Mouse (Mus musculus): ENCODE data around the gene Hoxb2. TPM values are rescaled to one million over a fixed set of nuclear protein-coding genes. Genes with fewer than 3 reads are reported as not detected.
A peak's percentile ranks its signal among the peaks of the same experiment; 100 is the strongest.

The Hoxb2 gene
- polyA plus RNA-seq (2014; fragmentation: Nextera tagmentation; extraction: Ambion mirVana) = 11.2 and 11.3 TPM in 2 replicates

- no peak within 1 kb of the TSS for H3K9ac ChIP-seq (ENCODE audit: low read depth, low read length)
- DNase-seq (ENCODE audit: low spot score) (no peak), ATAC-seq (replicated peaks; ENCODE audit: low FRiP score) (no peak)
- no peak within 1 kb of the TSS for H3K4me3 ChIP-seq (ENCODE audit: low read depth, low read length)
- H3K4me1 ChIP-seq (replicated peaks; ENCODE audit: control insufficient read depth, insufficient read depth, low read length) = peaks cover 5% of the 10 kb centered on the region
- 11% methylated on average over 2 of the region's 2 CpGs for WGBS
- H3K9me3 ChIP-seq (ENCODE audit: control insufficient read depth, low read length) = no peaks in the 10 kb centered on the region
- peak within 1 kb of the TSS; percentile 96; the same call in 1 of the 2 replicates for H3K27ac ChIP-seq (ENCODE audit: low read depth, low read length)
- H3K27me3 ChIP-seq (replicated peaks; ENCODE audit: control insufficient read depth, insufficient read depth, low read length) = peaks cover 93% of the 10 kb centered on the region
- peak within 1 kb of the TSS; percentile 63 for H3K4me2 ChIP-seq
- no peaks in the 10 kb centered on the region for H3K36me3 ChIP-seq (ENCODE audit: control insufficient read depth, insufficient read depth, low read length)
Measured at GRCm38 (mm10) chr11:96350341-96350624, at the start of gene Hoxb2. Hoxb2 (plus strand) TSS chr11:96350525.

- H3K4me3 ChIP-seq (ENCODE audit: low read depth, low read length) = peak overlapping the region; percentile 25; the same call in 1 of the 2 replicates
- no peak overlapping the region for H3K9ac ChIP-seq (ENCODE audit: low read depth, low read length)
- H3K9me3 ChIP-seq (ENCODE audit: control insufficient read depth, low read length) = no peaks in the 10 kb centered on the region
- H3K27me3 ChIP-seq (replicated peaks; ENCODE audit: control insufficient read depth, insufficient read depth, low read length) = peaks cover 100% of the 10 kb centered on the region
- DNase-seq (ENCODE audit: low spot score) (no peak), ATAC-seq (replicated peaks; ENCODE audit: low FRiP score) (no peak)
- H3K4me1 ChIP-seq (replicated peaks; ENCODE audit: control insufficient read depth, insufficient read depth, low read length) = 0 out of 2 replicates have a peak, but pooled peaks cover 6% of the 10 kb centered on the region
- H3K27ac ChIP-seq (ENCODE audit: low read depth, low read length) = no peak overlapping the region
- WGBS = 23% methylated on average over 10 of the region's 10 CpGs
- H3K36me3 ChIP-seq (ENCODE audit: control insufficient read depth, insufficient read depth, low read length) = no peaks in the 10 kb centered on the region
- H3K4me2 ChIP-seq = peak overlapping the region; percentile 23
Measured at GRCm38 (mm10) chr11:96301064-96301431, 49.3 kb upstream of the Hoxb2 start.

- WGBS = 12% methylated on average over 15 of the region's 15 CpGs
- H3K4me2 ChIP-seq = 0 out of 2 replicates have a peak overlapping the region, but pooled peaks have one; percentile 1
- no peak overlapping the region for H3K27ac ChIP-seq (ENCODE audit: low read depth, low read length)
- H3K9ac ChIP-seq (ENCODE audit: low read depth, low read length) = no peak overlapping the region
- 0 out of 2 replicates have a peak, but pooled peaks cover 6% of the 10 kb centered on the region for H3K4me1 ChIP-seq (replicated peaks; ENCODE audit: control insufficient read depth, insufficient read depth, low read length)
- H3K9me3 ChIP-seq (ENCODE audit: control insufficient read depth, low read length) = no peaks in the 10 kb centered on the region
- H3K36me3 ChIP-seq (ENCODE audit: control insufficient read depth, insufficient read depth, low read length) = no peaks in the 10 kb centered on the region
- peaks cover 100% of the 10 kb centered on the region for H3K27me3 ChIP-seq (replicated peaks; ENCODE audit: control insufficient read depth, insufficient read depth, low read length)
- ATAC-seq (replicated peaks; ENCODE audit: low FRiP score) (no peak), DNase-seq (ENCODE audit: low spot score) (no peak)
- H3K4me3 ChIP-seq (ENCODE audit: low read depth, low read length) = no peak overlapping the region
Measured at GRCm38 (mm10) chr11:96301837-96302236, 48.5 kb upstream of the Hoxb2 start.

- ATAC-seq (replicated peaks; ENCODE audit: low FRiP score) (no peak), DNase-seq (ENCODE audit: low spot score) (no peak)
- peaks cover 99% of the 10 kb centered on the region for H3K27me3 ChIP-seq (replicated peaks; ENCODE audit: control insufficient read depth, insufficient read depth, low read length)
- 0 out of 2 replicates have a peak, but pooled peaks cover 6% of the 10 kb centered on the region for H3K4me1 ChIP-seq (replicated peaks; ENCODE audit: control insufficient read depth, insufficient read depth, low read length)
- no peak overlapping the region; the same call in 1 of the 2 replicates for H3K4me3 ChIP-seq (ENCODE audit: low read depth, low read length)
- H3K27ac ChIP-seq (ENCODE audit: low read depth, low read length) = no peak overlapping the region
- WGBS = 24% methylated on average over 23 of the region's 23 CpGs
- no peaks in the 10 kb centered on the region for H3K36me3 ChIP-seq (ENCODE audit: control insufficient read depth, insufficient read depth, low read length)
- H3K4me2 ChIP-seq = no peak overlapping the region; the same call in 1 of the 2 replicates
- H3K9ac ChIP-seq (ENCODE audit: low read depth, low read length) = no peak overlapping the region
- H3K9me3 ChIP-seq (ENCODE audit: control insufficient read depth, low read length) = no peaks in the 10 kb centered on the region
Measured at GRCm38 (mm10) chr11:96302381-96303150, 47.8 kb upstream of the Hoxb2 start.

GRCm38 (mm10) chr11:96303151-96304099 is 46.9 kb upstream of the Hoxb2 start, which contains the start of gene Hoxb5:
Hoxb5 (plus strand) TSS chr11:96303336.
- H3K4me1 ChIP-seq (replicated peaks; ENCODE audit: control insufficient read depth, insufficient read depth, low read length) = 0 out of 2 replicates have a peak, but pooled peaks cover 6% of the 10 kb centered on the region
- peak within 1 kb of the TSS; percentile 54; the same call in 1 of the 2 replicates for H3K27ac ChIP-seq (ENCODE audit: low read depth, low read length)
- WGBS = under 1% methylated on average over 69 of the region's 69 CpGs

GRCm38 (mm10) chr11:96304381-96305195 is 45.7 kb upstream of the Hoxb2 start:
- Histone ChIP-seq H3K4me1 (replicated peaks; ENCODE audit: control insufficient read depth, insufficient read depth, low read length) (0 out of 2 replicates have a peak, but pooled peaks cover 2% of the 10 kb centered on the region), H3K4me3 (ENCODE audit: low read depth, low read length) (peak overlapping the region; percentile 49), H3K27ac (ENCODE audit: low read depth, low read length) (no peak overlapping the region), H3K9me3 (ENCODE audit: control insufficient read depth, low read length) (no peaks in the 10 kb centered on the region), H3K9ac (ENCODE audit: low read depth, low read length) (peak overlapping the region; percentile 57), H3K4me2 (peak overlapping the region; percentile 63), H3K36me3 (ENCODE audit: control insufficient read depth, insufficient read depth, low read length) (no peaks in the 10 kb centered on the region), H3K27me3 (replicated peaks; ENCODE audit: control insufficient read depth, insufficient read depth, low read length) (peaks cover 99% of the 10 kb centered on the region)
- WGBS = 4% methylated on average over 38 of the region's 38 CpGs
- DNase-seq (ENCODE audit: low spot score) (no peak), ATAC-seq (replicated peaks; ENCODE audit: low FRiP score) (no peak)

More at GRCm38 (mm10) chr11:96303151-96304099, 46.9 kb upstream of the Hoxb2 start, which contains the start of gene Hoxb5:
- ATAC-seq (replicated peaks; ENCODE audit: low FRiP score) = no peak
- Histone ChIP-seq H3K36me3 (ENCODE audit: control insufficient read depth, insufficient read depth, low read length) (no peaks in the 10 kb centered on the region), H3K4me3 (ENCODE audit: low read depth, low read length) (peak within 1 kb of the TSS; percentile 49), H3K27me3 (replicated peaks; ENCODE audit: control insufficient read depth, insufficient read depth, low read length) (peaks cover 99% of the 10 kb centered on the region), H3K9me3 (ENCODE audit: control insufficient read depth, low read length) (no peaks in the 10 kb centered on the region), H3K4me2 (peak within 1 kb of the TSS; percentile 63), H3K9ac (ENCODE audit: low read depth, low read length) (peak within 1 kb of the TSS; percentile 63)
- DNase-seq (ENCODE audit: low spot score) = peak; percentile 77

GRCm38 (mm10) chr11:96305505-96306182 is 44.7 kb upstream of the Hoxb2 start:
- H3K9me3 ChIP-seq (ENCODE audit: control insufficient read depth, low read length) = no peaks in the 10 kb centered on the region
- H3K27ac ChIP-seq (ENCODE audit: low read depth, low read length) = no peak overlapping the region
- no peaks in the 10 kb centered on the region for H3K36me3 ChIP-seq (ENCODE audit: control insufficient read depth, insufficient read depth, low read length)
- no peak overlapping the region for H3K4me3 ChIP-seq (ENCODE audit: low read depth, low read length)
- ATAC-seq (replicated peaks; ENCODE audit: low FRiP score) (no peak), DNase-seq (ENCODE audit: low spot score) (no peak)
- no peak overlapping the region; the same call in 1 of the 2 replicates for H3K9ac ChIP-seq (ENCODE audit: low read depth, low read length)
- H3K4me2 ChIP-seq = no peak overlapping the region; the same call in 1 of the 2 replicates
- peaks cover 99% of the 10 kb centered on the region for H3K27me3 ChIP-seq (replicated peaks; ENCODE audit: control insufficient read depth, insufficient read depth, low read length)
- WGBS = 61% methylated on average over 6 of the region's 6 CpGs
- H3K4me1 ChIP-seq (replicated peaks; ENCODE audit: control insufficient read depth, insufficient read depth, low read length) = no peaks in the 10 kb centered on the region; the same call in 1 of the 2 replicates
